Mouse (Mus musculus) forebrain, embryonic 13.5 days (tissue): ENCODE measurements at regions not wholly inside any gene's neighbourhood (a gene's known extent, or its start where the extent isn't known, plus 50 kb on each side); places are given as distances from the start of the nearest gene placed in this dataset.
"Not testable (repeated sequence)": the region's sequence is repeated elsewhere in the genome, so short reads cannot be mapped to it uniquely, and the experiment has no call there.

Experiments
- ATAC-seq: fragments of 200-750 bp; cut with Nextera tagmentation; 2 replicates; pipeline ENCODE4 v1.8.0; 2017
- H3K27ac ChIP-seq: fragments of 300-500 bp; sonication (generic); 2 replicates; pipeline ENCODE4 v1.5.1; 2015; ENCODE audit warnings: inconsistent platforms, mild to moderate bottlenecking, moderate library complexity
- H3K27me3 ChIP-seq: fragments of 300-500 bp; sonication (generic); 2 replicates; pipeline ENCODE4 v1.6.1; 2015; ENCODE audit warnings: mild to moderate bottlenecking, inconsistent platforms
- H3K36me3 ChIP-seq: fragments of 300-500 bp; sonication (generic); 2 replicates; pipeline ENCODE4 v1.6.1; 2015; ENCODE audit warnings: mild to moderate bottlenecking, inconsistent platforms; ENCODE audit not compliant: poor library complexity, severe bottlenecking
- H3K4me1 ChIP-seq: fragments of 300-500 bp; sonication (generic); 2 replicates; pipeline ENCODE4 v1.6.1; 2015; ENCODE audit warnings: inconsistent platforms
- H3K4me2 ChIP-seq: fragments of 300-500 bp; sonication (generic); 2 replicates; pipeline ENCODE4 v1.6.1; 2015; ENCODE audit warnings: inconsistent platforms, mild to moderate bottlenecking, moderate library complexity
- H3K4me3 ChIP-seq: fragments of 300-500 bp; sonication (generic); 2 replicates; pipeline ENCODE4 v1.5.1; 2015; ENCODE audit warnings: mild to moderate bottlenecking, inconsistent platforms
- H3K9ac ChIP-seq: fragments of 300-500 bp; sonication (generic); 2 replicates; pipeline ENCODE4 v1.6.1; 2015; ENCODE audit warnings: mild to moderate bottlenecking, inconsistent platforms
- H3K9me3 ChIP-seq: fragments of 300-500 bp; sonication (generic); replicated peaks from 2 replicates; pipeline ENCODE4 v1.6.1; 2016; ENCODE audit warnings: inconsistent platforms
- WGBS: fragments of 180-500 bp; shearing (Covaris S2); methylation state at CpG from one replicate; pipeline ENCODE4 v1.1.7; 2015; 5-methylcytosine and 5-hydroxymethylcytosine counted together

- H3K27ac ChIP-seq = no peak overlapping the region
These were observed 53.6 kb downstream of the Gm10320 start for GRCm38 (mm10) chr13:98438206-98438605.

GRCm38 (mm10) chr13:98436961-98437360 is 54.8 kb downstream of the Gm10320 start:
- no peak for ATAC-seq
- Histone ChIP-seq H3K27ac (no peak overlapping the region), H3K36me3 (no peaks in the 10 kb centered on the region), H3K4me1 (no peaks in the 10 kb centered on the region), H3K4me2 (no peak overlapping the region), H3K27me3 (no peaks in the 10 kb centered on the region), H3K9ac (no peak overlapping the region), H3K4me3 (no peak overlapping the region), H3K9me3 (no peaks in the 10 kb centered on the region)
- 84% methylated on average over 8 of the region's 8 CpGs for WGBS

More at GRCm38 (mm10) chr13:98438206-98438605, 53.6 kb downstream of the Gm10320 start:
- 86% methylated on average over 8 of the region's 8 CpGs for WGBS
- no peaks in the 10 kb centered on the region for H3K9me3 ChIP-seq
- no peaks in the 10 kb centered on the region for H3K4me1 ChIP-seq
- H3K27me3 ChIP-seq = no peaks in the 10 kb centered on the region
- no peak for ATAC-seq
- H3K9ac ChIP-seq = no peak overlapping the region
- H3K36me3 ChIP-seq = no peaks in the 10 kb centered on the region
- H3K4me3 ChIP-seq = no peak overlapping the region
- H3K4me2 ChIP-seq = no peak overlapping the region

- Histone ChIP-seq H3K4me3 (no peak overlapping the region), H3K4me2 (no peak overlapping the region), H3K9me3 (no peaks in the 10 kb centered on the region), H3K4me1 (no peaks in the 10 kb centered on the region), H3K9ac (no peak overlapping the region), H3K27me3 (peaks cover 15% of the 10 kb centered on the region), H3K36me3 (no peaks in the 10 kb centered on the region), H3K27ac (no peak overlapping the region)
- WGBS = 94% methylated on average over 8 of the region's 8 CpGs
- no peak for ATAC-seq
These were observed 56.4 kb downstream of the Gm10320 start for GRCm38 (mm10) chr13:98435245-98435975.

GRCm38 (mm10) chr13:98429851-98430250 is 62.0 kb downstream of the Gm10320 start:
- no peak for ATAC-seq
- H3K4me3 ChIP-seq = no peak overlapping the region
- H3K27me3 ChIP-seq = peaks cover 36% of the 10 kb centered on the region
- WGBS = 27% methylated on average over 21 of the region's 21 CpGs
- H3K9me3 ChIP-seq = no peaks in the 10 kb centered on the region
- H3K4me1 ChIP-seq = no peaks in the 10 kb centered on the region
- peak overlapping the region; percentile 26; the same call in 1 of the 2 replicates for H3K4me2 ChIP-seq
- no peak overlapping the region for H3K27ac ChIP-seq
- no peak overlapping the region for H3K9ac ChIP-seq
- H3K36me3 ChIP-seq = no peaks in the 10 kb centered on the region

GRCm38 (mm10) chr13:98427660-98428059 is 64.1 kb downstream of the Gm10320 start:
- not testable (repeated sequence) for H3K4me3 ChIP-seq, H3K4me1 ChIP-seq, H3K9ac ChIP-seq, H3K27ac ChIP-seq, H3K9me3 ChIP-seq, H3K36me3 ChIP-seq
- WGBS = 10% methylated on average over 16 of the region's 16 CpGs
- H3K4me2 ChIP-seq = peak overlapping the region; percentile 49
- peaks cover 36% of the 10 kb centered on the region for H3K27me3 ChIP-seq
- peak; percentile 75 for ATAC-seq

- Histone ChIP-seq H3K4me2 (no peak overlapping the region), H3K9me3 (no peaks in the 10 kb centered on the region), H3K4me3 (no peak overlapping the region), H3K27ac (no peak overlapping the region), H3K9ac (no peak overlapping the region), H3K27me3 (peaks cover 18% of the 10 kb centered on the region), H3K36me3 (no peaks in the 10 kb centered on the region), H3K4me1 (no peaks in the 10 kb centered on the region)
- ATAC-seq = no peak
- 87% methylated on average over 7 of the region's 7 CpGs for WGBS
These were observed 66.8 kb downstream of the Gm10320 start for GRCm38 (mm10) chr13:98425026-98425425.

- no peak for ATAC-seq
- no peak overlapping the region for H3K4me3 ChIP-seq
- no peak overlapping the region for H3K4me2 ChIP-seq
- WGBS = 90% methylated on average over 12 of the region's 12 CpGs
- no peak overlapping the region for H3K27ac ChIP-seq
- no peak overlapping the region for H3K9ac ChIP-seq
- peaks cover 11% of the 10 kb centered on the region for H3K27me3 ChIP-seq
- no peaks in the 10 kb centered on the region for H3K9me3 ChIP-seq
- H3K4me1 ChIP-seq = no peaks in the 10 kb centered on the region
- no peaks in the 10 kb centered on the region for H3K36me3 ChIP-seq
These were observed 67.8 kb downstream of the Gm10320 start for GRCm38 (mm10) chr13:98424000-98424399.

- H3K4me3 ChIP-seq = no peak overlapping the region
- WGBS = 84% methylated on average over 15 of the region's 15 CpGs
These were observed 66.5 kb downstream of the Foxd1 start for GRCm38 (mm10) chr13:98420419-98421043.

GRCm38 (mm10) chr13:98417736-98418135 is 63.7 kb downstream of the Foxd1 start:
- no peaks in the 10 kb centered on the region for H3K9me3 ChIP-seq
- H3K36me3 ChIP-seq = no peaks in the 10 kb centered on the region
- no peak overlapping the region for H3K4me3 ChIP-seq
- H3K9ac ChIP-seq = no peak overlapping the region
- H3K27me3 ChIP-seq = no peaks in the 10 kb centered on the region
- WGBS = 89% methylated on average over 4 of the region's 4 CpGs
- no peak overlapping the region for H3K27ac ChIP-seq
- H3K4me1 ChIP-seq = no peaks in the 10 kb centered on the region
- no peak overlapping the region for H3K4me2 ChIP-seq
- no peak for ATAC-seq

More at GRCm38 (mm10) chr13:98420419-98421043, 66.5 kb downstream of the Foxd1 start:
- no peaks in the 10 kb centered on the region; the same call in 1 of the 2 replicates for H3K27me3 ChIP-seq
- H3K9me3 ChIP-seq = no peaks in the 10 kb centered on the region
- ATAC-seq = no peak
- H3K4me1 ChIP-seq = no peaks in the 10 kb centered on the region
- no peaks in the 10 kb centered on the region for H3K36me3 ChIP-seq
- no peak overlapping the region for H3K4me2 ChIP-seq
- no peak overlapping the region for H3K9ac ChIP-seq
- no peak overlapping the region for H3K27ac ChIP-seq

- Histone ChIP-seq H3K4me3 (no peak overlapping the region), H3K9me3 (no peaks in the 10 kb centered on the region), H3K4me1 (no peaks in the 10 kb centered on the region), H3K9ac (no peak overlapping the region), H3K27me3 (0 out of 2 replicates have a peak, but pooled peaks cover under 1% of the 10 kb centered on the region), H3K4me2 (no peak overlapping the region), H3K27ac (no peak overlapping the region), H3K36me3 (no peaks in the 10 kb centered on the region)
- WGBS = 93% methylated on average over 6 of the region's 6 CpGs
- no peak for ATAC-seq
These were observed 62.4 kb downstream of the Foxd1 start for GRCm38 (mm10) chr13:98416457-98416856.

- WGBS = 61% methylated on average over 3 of the region's 3 CpGs
- Histone ChIP-seq H3K9me3 (no peaks in the 10 kb centered on the region), H3K4me2 (no peak overlapping the region), H3K4me3 (no peak overlapping the region), H3K36me3 (no peaks in the 10 kb centered on the region), H3K27ac (no peak overlapping the region), H3K4me1 (no peaks in the 10 kb centered on the region), H3K27me3 (peaks cover 6% of the 10 kb centered on the region; the same call in 1 of the 2 replicates), H3K9ac (no peak overlapping the region)
- no peak for ATAC-seq
These were observed 60.8 kb downstream of the Foxd1 start for GRCm38 (mm10) chr13:98414851-98415250.

GRCm38 (mm10) chr13:98413233-98413632 is 59.2 kb downstream of the Foxd1 start:
- H3K4me1 ChIP-seq = no peaks in the 10 kb centered on the region
- no peaks in the 10 kb centered on the region for H3K36me3 ChIP-seq
- no peak overlapping the region for H3K9ac ChIP-seq
- no peak overlapping the region for H3K4me3 ChIP-seq
- no peak for ATAC-seq
- 60% methylated on average over 4 of the region's 4 CpGs for WGBS
- no peaks in the 10 kb centered on the region for H3K9me3 ChIP-seq
- peaks cover 15% of the 10 kb centered on the region; the same call in 1 of the 2 replicates for H3K27me3 ChIP-seq
- H3K27ac ChIP-seq = no peak overlapping the region
- no peak overlapping the region for H3K4me2 ChIP-seq
